Mouse (Mus musculus) megakaryocyte, embryonic 14.5 days (primary cell): ENCODE data around the gene Arhgef11.

ENCODE experiments used
- FLI1 ChIP-seq: IDR thresholded peaks from 2 replicates; pipeline ENCODE4 v1.6.1; 2012; ENCODE audit warnings: low read length, inconsistent platforms, mixed read lengths
- GATA1 ChIP-seq: IDR thresholded peaks from 3 replicates; pipeline ENCODE4 v1.6.1; 2012; ENCODE audit warnings: mixed read lengths, low read length, inconsistent platforms, borderline replicate concordance

GRCm38 (mm10) chr3:87649063-87649462 lies 31.7 kb downstream of the Arhgef11 start:
- TF ChIP-seq FLI1 (no peak), GATA1 (no peak)
